Mouse (Mus musculus) cortical plate, adult 2 months (tissue): ENCODE measurements around the gene Sh3gl1.

Experiments
- CTCF ChIP-seq: fragments of 200-500 bp; IDR thresholded peaks from 2 replicates; pipeline ENCODE4 v1.5.1; 2011; ENCODE audit warnings: mild to moderate bottlenecking, control low read depth, low read length; ENCODE audit not compliant: insufficient read depth; ENCODE audit errors: extremely low read depth
- POLR2A ChIP-seq: fragments of 200-500 bp; IDR thresholded peaks from 2 replicates; pipeline ENCODE4 v1.6.1; 2011; ENCODE audit warnings: mild to moderate bottlenecking, low read length, control low read depth; ENCODE audit not compliant: insufficient read depth; ENCODE audit errors: extremely low read depth

DNA sequence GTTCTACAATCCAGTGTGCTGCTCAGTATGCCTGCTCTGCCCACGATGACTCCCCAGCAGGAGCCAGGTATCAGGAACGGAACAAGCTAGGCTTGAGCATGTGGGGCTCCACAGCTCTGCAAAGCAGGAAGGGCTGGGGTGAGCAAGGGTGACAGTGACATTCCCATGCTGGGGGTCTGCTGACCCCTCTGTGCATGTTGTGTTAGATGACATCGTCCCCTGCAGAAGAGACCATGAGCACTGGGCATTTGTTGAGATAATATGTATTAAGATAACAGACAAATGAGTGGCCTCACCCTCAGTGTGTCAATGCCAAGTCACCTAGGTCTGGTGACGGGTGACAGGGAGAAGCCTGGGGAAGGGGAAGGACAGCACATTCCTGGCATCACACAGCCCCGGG is 11.5 kb downstream of the Sh3gl1 start:
- TF ChIP-seq CTCF (no peak), POLR2A (no peak)
